Mouse (Mus musculus) frontal cortex, postnatal 36 days (tissue): ENCODE data around the gene Rrp1b.

ENCODE experiments used
- DNase-seq, 2 experiments: peaks; one replicate each; pipeline ENCODE4 v3.0.0; 2022; ENCODE audit warnings: low spot score in 2 of 2

Rrp1b gene

GRCm38 (mm10) chr17:32035609-32036508 lies at the start of gene Rrp1b, which contains the start of gene Hsf2bp:
Gene Rrp1b (plus strand): TSS chr17:32036100.
Gene Hsf2bp (minus strand): TSS chr17:32036349.
- peak; percentile 71 to 73 for DNase-seq

GRCm38 (mm10) chr17:31986915-31987314 lies 49.0 kb upstream of the Rrp1b start:
- no peak for DNase-seq

- no peak for DNase-seq
Observed at GRCm38 (mm10) chr17:31989035-31989434, 46.9 kb upstream of the Rrp1b start.

GRCm38 (mm10) chr17:31992004-31992403 lies 43.9 kb upstream of the Rrp1b start:
- no peak for DNase-seq

- DNase-seq = no peak
Observed at GRCm38 (mm10) chr17:31993354-31993753, 42.5 kb upstream of the Rrp1b start.

GRCm38 (mm10) chr17:31994132-31994531 lies 41.8 kb upstream of the Rrp1b start:
- DNase-seq = no peak

GRCm38 (mm10) chr17:31995784-31996183 lies 40.1 kb upstream of the Rrp1b start:
- DNase-seq = no peak

- peak; percentile 17 to 22 for DNase-seq
Observed at GRCm38 (mm10) chr17:31996331-31996730, 39.6 kb upstream of the Rrp1b start.

GRCm38 (mm10) chr17:31998351-31998750 lies 37.5 kb upstream of the Rrp1b start:
- DNase-seq = no peak

- no peak for DNase-seq
Observed at GRCm38 (mm10) chr17:32003251-32003650, 32.6 kb upstream of the Rrp1b start.

- no peak for DNase-seq
Observed at GRCm38 (mm10) chr17:32006800-32007199, 29.1 kb upstream of the Rrp1b start.

GRCm38 (mm10) chr17:32011694-32012093 lies 24.2 kb upstream of the Rrp1b start:
- no peak for DNase-seq

- DNase-seq = no peak
Observed at GRCm38 (mm10) chr17:32012254-32012653, 23.6 kb upstream of the Rrp1b start.

- DNase-seq = no peak
Observed at GRCm38 (mm10) chr17:32013659-32014058, 22.2 kb upstream of the Rrp1b start.

- no peak for DNase-seq
Observed at GRCm38 (mm10) chr17:32016481-32016880, 19.4 kb upstream of the Rrp1b start.

GRCm38 (mm10) chr17:32018127-32018894 lies 17.6 kb upstream of the Rrp1b start:
- peak in 1 of 2 experiments; percentile 36 for DNase-seq

- no peak for DNase-seq
Observed at GRCm38 (mm10) chr17:32021981-32022380, 13.9 kb upstream of the Rrp1b start.

GRCm38 (mm10) chr17:32022551-32022950 lies 13.3 kb upstream of the Rrp1b start:
- no peak for DNase-seq

GRCm38 (mm10) chr17:32023088-32023487 lies 12.8 kb upstream of the Rrp1b start:
- peak; percentile 82 to 88 for DNase-seq

GRCm38 (mm10) chr17:32024671-32025073 lies 11.2 kb upstream of the Rrp1b start:
- no peak for DNase-seq

GRCm38 (mm10) chr17:32025386-32025785 lies 10.5 kb upstream of the Rrp1b start:
- DNase-seq = peak; percentile 57 to 67

- peak in 1 of 2 experiments; percentile 29 for DNase-seq
Observed at GRCm38 (mm10) chr17:32027666-32028065, 8.2 kb upstream of the Rrp1b start.

- no peak for DNase-seq
Observed at GRCm38 (mm10) chr17:32028301-32028700, 7.6 kb upstream of the Rrp1b start.
